Mouse (Mus musculus): Measurements from ENCODE around the gene Nrcam. TPM values are rescaled to one million over a fixed set of nuclear protein-coding genes. Genes with fewer than 3 reads are reported as not detected.
A peak's percentile ranks its signal among the peaks of the same experiment; 100 is the strongest.

Gene Nrcam
- total RNA-seq, 1 experiment from 2014 or later: not detected

DNA sequence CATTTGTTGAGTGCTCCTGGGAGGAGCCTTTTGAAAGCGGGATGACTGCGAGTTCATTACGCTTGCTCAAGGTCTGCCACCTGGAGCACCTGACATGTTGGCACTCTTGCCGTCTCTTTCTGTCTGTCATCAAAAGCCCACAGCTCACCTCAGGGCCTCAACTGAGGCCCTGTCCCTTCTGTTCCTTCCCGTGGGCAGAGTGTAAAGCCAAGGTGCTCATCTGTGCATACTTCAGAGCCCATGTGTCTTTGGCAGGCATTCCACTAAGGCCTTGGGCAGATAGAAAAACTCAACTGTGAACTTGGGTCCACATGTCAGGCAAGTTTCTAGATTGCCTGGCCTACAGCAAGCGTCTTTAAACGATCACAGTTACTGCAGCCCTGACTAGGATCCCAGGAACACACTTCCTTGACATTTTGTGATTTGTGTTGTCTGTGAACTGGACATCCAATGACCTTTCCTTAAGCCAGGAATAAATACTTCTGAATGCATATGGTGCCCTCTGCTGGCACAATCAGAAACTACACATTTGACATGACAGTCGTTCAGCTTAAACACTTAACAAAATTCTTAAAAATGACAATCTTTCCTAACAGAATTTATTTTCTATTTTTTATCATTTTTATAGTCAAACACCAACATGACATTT is 219.2 kb downstream of the Nrcam start:
- peak; percentile 43; the same call in 1 of the 2 replicates for ATAC-seq (replicated peaks; ENCODE audit: insufficient number of reproducible peaks, low FRiP score, low TSS enrichment, poor library complexity, severe bottlenecking)

DNA sequence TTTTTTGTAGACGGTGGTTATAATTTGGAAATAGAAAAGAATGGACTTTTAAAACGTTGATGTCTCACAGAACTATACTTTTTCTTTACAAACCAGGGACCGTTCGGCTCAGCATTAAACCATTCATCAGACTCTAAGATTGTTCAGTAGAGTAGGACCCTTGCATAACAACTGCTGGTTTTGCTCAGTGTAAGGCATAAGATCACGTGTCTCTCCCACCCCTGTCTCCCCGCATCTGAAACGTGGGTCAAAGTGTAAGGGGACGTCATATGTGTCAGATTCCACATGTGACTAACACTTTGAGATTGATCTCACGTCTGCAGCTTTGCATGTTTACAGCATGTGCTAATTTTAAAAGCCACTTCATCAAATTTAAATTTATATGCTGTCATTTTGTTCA is 219.8 kb downstream of the Nrcam start:
- no peak for ATAC-seq (replicated peaks; ENCODE audit: insufficient number of reproducible peaks, low FRiP score, low TSS enrichment, poor library complexity, severe bottlenecking)

DNA sequence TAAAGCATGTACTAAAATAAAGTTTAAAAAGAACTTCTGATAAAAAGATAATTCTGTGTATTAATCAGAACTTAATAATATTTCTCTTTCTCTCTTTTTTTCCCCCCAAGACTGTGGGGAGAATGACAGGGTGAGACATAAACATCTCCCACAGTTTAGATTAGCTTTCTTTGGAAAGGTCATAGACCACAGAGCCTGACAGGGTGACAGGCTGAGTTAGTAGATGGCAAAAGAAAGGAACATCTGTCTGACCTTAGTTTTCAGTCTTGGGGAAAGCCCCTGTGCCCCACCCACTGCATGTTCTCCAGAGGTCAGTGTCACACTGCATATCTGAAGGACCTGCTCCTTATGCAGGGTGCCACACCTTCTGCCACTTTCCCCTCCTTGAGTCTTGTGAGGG is 222.9 kb downstream of the Nrcam start:
- ATAC-seq (replicated peaks; ENCODE audit: insufficient number of reproducible peaks, low FRiP score, low TSS enrichment, poor library complexity, severe bottlenecking): no peak

DNA sequence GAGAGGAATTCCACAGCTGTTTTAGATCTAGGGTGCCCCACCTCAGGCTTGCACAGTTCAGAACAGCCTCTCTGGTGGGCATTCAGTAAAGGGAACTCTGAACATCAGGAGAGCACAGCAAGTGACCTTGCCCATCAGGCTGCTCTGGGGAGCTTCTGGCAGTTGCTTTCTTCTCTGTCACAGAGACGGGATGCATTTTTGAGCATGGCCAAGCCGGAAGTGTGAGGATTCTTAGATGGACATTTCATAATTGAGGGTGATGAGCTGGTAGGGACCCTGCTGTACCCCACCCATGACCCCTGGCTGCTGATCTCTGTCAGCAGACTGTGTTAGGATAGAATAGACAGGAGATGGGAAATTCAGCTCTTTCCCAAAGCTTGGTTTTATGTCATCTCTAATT is 225.4 kb downstream of the Nrcam start:
- no peak for ATAC-seq (replicated peaks; ENCODE audit: insufficient number of reproducible peaks, low FRiP score, low TSS enrichment, poor library complexity, severe bottlenecking)

DNA sequence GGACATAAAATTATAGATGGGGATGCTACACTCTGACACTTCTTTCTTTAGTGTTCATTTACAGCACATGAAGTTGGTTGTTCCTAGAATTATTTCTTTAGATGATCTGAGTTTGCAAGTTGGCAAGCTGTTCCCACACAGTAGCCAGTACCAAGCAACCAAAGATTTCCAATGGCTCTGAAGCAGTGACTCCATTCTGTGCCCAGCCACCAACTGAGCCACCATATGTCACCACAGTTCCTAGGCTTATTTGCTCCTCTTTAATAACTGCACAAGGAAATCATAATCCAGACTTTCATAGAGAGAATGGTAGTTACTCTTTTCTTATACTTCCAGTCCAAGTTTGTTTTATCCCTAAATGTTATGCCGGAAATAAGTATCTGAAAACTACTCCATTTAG is 226.1 kb downstream of the Nrcam start:
- ATAC-seq (replicated peaks; ENCODE audit: insufficient number of reproducible peaks, low FRiP score, low TSS enrichment, poor library complexity, severe bottlenecking): no peak

DNA sequence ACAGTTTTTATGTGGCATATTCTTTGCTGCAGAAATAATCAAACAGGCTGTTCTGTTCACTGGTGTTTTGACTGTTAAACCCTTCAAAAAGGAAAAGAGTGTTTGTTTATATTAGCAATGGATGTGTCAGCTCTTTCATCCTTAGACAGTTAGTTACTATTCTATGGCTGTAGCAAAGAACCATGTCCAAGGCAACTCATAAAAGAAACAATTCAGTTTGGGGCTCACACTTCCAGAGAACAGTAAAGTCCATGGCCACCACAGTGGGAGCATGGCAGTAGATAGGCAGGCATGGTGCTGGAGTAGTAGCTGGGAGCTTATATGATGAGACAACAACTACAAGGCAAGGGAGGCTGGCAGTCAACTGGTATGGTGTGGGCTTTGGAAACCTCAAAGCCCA is 231.3 kb downstream of the Nrcam start:
- ATAC-seq (replicated peaks; ENCODE audit: insufficient number of reproducible peaks, low FRiP score, low TSS enrichment, poor library complexity, severe bottlenecking): no peak

DNA sequence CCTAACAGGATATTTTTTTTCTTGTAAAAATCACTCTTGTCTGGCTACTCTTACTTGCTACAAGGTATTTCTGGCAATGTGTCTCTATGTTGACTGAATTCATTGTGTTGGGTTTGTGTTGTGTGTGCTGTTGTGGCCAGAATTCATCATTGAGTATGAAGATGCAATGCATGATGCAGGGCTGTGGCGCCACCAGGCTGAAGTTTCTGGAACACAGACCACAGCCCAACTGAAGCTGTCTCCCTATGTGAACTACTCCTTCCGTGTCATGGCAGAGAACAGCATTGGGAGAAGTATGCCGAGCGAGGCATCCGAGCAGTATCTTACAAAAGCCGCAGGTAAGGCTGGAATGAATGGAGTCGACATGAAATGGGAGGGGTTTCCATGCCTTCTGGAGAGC is 241.4 kb downstream of the Nrcam start:
- no peak for ATAC-seq (replicated peaks; ENCODE audit: insufficient number of reproducible peaks, low FRiP score, low TSS enrichment, poor library complexity, severe bottlenecking)

DNA sequence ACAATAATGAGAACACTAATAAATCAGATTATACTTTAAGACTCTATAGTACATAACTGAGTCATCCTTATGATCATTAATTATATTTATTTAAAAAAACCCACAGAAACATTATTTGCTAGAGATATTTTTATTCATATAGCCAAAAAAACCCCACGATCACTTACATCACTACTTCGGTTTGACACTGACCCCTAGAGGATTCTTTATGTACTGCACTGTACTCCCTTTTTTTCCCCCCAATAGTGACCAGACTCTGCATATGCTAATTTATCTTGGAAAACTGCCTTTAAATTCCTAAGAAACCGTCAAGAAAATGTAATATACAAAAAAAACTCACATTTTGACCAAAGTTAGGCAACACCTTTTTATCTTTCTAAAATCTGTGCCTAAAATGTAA is 244.0 kb downstream of the Nrcam start:
- ATAC-seq (replicated peaks; ENCODE audit: insufficient number of reproducible peaks, low FRiP score, low TSS enrichment, poor library complexity, severe bottlenecking): no peak

DNA sequence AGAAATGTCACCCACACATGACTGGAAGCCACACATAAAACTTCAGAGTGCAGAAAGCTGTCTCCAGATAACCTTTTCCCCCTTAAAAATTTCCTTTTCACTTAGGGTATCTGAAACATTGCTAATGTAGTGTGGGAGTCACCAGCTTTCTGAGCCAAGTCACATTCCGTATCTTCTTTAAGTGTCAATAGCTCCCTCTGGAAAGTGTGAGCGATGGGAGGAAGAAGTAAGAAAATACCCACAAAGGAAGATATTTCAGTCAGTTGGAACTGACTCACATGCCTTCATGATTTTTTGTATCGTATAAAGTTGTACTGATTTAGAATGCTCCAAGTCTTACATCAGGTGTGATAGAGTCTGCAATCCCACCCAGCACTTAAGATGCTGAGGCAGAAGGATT is 245.5 kb downstream of the Nrcam start:
- ATAC-seq (replicated peaks; ENCODE audit: insufficient number of reproducible peaks, low FRiP score, low TSS enrichment, poor library complexity, severe bottlenecking): no peak

DNA sequence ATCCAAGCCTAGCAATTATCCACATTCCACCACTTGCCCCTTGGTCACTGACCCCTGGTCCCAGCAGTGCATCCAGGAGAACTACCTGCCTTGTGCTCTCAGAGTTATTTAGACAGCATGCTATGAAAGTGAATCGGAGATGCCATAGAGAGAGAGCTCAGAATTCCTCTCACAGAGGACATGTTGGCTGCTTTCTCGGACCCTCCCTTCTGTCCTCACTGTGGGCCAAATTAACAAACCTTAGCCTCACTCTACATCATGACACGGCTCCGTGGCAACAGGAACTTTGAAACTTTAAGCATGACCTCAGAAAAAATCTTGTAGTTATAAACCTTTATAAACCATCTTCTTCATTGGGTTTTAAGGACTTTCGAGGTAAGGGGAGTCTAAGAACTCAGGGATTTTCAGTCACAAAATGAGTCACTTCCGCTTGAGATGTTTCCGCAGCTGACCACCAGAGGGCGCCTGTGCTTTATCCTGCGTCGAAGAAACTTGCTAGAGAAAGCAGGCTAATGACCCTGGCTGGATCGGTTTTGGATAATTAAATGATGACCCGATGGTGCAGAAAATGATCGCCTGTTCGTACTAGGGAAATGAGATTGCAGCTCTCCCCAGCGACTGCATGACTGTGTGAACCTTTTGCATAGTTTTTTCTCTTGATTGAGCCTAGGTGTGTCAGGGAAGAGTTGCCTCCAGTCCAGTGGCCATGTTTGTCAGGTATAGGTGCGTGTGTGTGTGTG is 272.9 kb downstream of the Nrcam start:
- no peak for ATAC-seq (replicated peaks; ENCODE audit: insufficient number of reproducible peaks, low FRiP score, low TSS enrichment, poor library complexity, severe bottlenecking)

DNA sequence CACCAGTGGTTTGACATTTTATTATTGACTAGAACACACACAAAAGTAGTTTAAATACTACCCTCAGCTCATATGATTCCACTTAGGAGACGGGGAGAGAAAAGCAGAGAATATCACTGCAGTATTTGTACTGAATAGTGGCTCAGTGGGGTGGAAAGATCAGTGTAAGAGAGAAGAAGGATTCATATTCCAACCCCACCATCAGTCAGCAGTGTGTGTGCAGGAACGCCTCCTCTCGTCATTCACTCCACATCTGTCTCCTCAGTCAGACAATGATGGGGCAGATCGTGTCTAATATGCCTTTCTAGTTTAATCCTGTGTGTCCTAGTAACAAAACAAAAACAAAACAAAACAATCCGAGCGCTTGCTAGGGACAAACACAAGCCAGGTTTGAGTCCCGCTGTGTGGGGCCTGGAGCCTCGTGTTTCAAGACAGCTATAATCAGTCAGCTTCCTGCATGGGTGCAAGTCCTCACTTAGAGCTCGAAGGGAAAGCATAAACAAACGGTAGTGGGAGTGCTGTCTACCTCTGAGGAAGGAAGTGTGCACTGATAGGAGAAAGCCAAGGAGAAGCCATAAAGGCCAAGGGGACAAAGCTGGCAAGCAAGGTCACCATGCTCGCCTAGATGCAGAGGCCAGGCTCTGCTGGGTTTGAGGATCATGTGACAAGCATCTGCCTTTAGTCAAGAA is 273.7 kb downstream of the Nrcam start:
- ATAC-seq (replicated peaks; ENCODE audit: insufficient number of reproducible peaks, low FRiP score, low TSS enrichment, poor library complexity, severe bottlenecking): no peak

DNA sequence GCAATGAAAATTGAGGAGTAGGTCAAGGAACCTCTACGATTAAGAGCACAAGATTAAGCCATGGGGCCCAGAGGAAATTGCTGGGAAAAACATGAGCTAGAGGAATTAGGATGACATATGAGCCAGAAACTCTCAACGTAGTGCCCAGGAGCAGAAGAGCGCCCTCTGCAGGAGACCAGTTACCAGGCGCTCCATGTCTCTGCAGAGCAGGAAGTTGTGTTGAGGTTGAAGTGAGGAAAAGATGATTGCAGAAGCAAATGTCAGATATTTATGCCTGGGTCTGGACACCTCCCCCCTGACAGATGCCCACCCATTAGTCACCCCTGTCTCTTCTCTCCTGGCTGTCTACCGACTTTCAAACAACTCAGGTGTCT is 274.3 kb downstream of the Nrcam start:
- ATAC-seq (replicated peaks; ENCODE audit: insufficient number of reproducible peaks, low FRiP score, low TSS enrichment, poor library complexity, severe bottlenecking): no peak

DNA sequence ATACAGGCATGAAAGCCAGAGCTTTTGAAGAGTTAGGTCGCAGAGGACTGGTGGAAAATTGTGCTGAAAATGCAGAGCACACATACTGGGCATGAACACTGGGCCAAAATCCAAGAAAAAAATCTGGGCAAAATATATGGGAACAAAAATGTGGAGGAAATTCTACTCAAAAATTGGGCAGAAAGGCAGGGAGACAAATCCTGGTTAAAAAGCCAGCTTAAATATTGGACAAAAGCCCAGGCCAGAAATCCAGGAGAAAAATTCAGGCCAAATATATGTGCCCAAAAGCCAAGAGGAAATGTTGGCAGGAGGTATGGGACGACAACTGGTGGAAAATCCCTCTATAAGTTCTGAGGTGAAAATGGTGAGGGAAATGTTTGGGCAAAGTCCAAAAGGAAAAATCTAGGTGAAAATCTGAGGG is 288.3 kb downstream of the Nrcam start:
- no peak for ATAC-seq (replicated peaks; ENCODE audit: insufficient number of reproducible peaks, low FRiP score, low TSS enrichment, poor library complexity, severe bottlenecking)

DNA sequence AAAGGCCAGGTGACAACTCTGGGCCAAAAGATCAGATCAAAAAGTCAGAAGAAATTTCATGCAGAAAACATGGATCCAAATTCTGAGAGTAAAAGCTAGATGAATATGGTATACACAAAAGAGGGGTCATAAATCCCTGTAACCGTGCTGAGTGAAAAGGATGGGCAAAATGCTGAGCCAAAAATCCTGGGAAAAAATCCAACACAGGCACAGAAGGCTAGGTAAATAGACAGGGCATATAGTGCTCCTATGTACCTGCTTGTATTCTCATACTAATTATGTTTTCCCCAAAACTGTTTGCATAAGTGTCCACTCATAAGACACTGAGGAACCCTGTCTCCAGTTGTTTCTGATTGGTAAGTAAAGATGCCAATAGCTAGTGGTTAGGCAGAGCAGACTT is 288.8 kb downstream of the Nrcam start:
- no peak for ATAC-seq (replicated peaks; ENCODE audit: insufficient number of reproducible peaks, low FRiP score, low TSS enrichment, poor library complexity, severe bottlenecking)

DNA sequence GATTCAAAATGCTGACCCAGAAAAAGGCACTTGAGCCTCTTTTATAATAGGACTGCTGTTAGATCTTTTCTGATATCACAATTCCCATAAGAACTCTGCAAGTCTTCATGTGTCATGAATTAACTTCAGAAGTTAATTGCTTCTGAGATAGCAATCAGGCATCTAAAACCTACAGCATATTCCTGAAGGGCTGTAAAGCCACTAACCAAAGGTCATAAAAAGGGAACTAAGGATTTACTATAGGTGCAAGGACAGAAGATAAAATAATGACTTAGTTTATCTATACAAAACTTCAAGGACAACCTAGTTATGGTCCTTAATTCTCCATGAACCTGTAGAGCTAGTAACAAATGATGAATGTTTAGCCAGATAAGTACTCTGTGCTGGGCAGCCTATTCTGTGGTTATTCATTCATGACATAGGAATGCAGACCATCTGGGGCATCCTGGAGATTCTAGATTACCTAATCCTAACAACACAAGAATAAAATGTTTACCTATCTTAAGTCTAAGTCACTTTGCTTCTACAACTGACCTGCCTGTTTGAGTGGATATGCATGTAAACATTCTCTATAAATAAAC is 310.7 kb downstream of the Nrcam start:
- no peak for ATAC-seq (replicated peaks; ENCODE audit: insufficient number of reproducible peaks, low FRiP score, low TSS enrichment, poor library complexity, severe bottlenecking)

DNA sequence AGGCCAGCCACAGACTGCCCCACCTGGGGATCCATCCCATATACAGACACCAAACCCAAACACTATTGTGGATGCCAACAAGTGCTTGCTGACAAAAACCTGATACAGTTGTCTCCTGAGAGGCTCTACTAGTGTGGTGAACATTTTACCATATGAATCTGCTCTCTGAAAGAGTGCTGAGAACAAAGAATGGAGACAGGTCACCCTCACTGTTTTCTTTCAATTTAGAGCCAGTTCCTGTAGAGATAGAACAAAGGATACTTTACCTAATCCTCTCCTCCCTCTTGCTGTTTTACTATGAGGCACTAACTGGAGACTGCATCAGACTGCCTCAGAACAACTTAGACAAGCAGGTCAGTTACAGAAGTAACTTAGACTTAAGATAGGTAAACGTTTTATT is 311.9 kb downstream of the Nrcam start:
- no peak for ATAC-seq (replicated peaks; ENCODE audit: insufficient number of reproducible peaks, low FRiP score, low TSS enrichment, poor library complexity, severe bottlenecking)
